Mouse (Mus musculus) MEL (cell line): ENCODE data around the gene Bbs9. TPM values are rescaled to one million over a fixed set of nuclear protein-coding genes. Genes with fewer than 3 reads are reported as not detected.

Source experiments
- DNase-seq: peaks from one replicate; pipeline ENCODE4 v3.0.0; 2011; ENCODE audit warnings: low read depth, low spot score
- H3K27ac ChIP-seq: 2 replicates; pipeline ENCODE4 v1.5.1; 2012; ENCODE audit warnings: low read depth, mild to moderate bottlenecking, control low read depth, low read length, moderate library complexity; ENCODE audit not compliant: control insufficient read depth
- H3K27me3 ChIP-seq, 2 experiments: fragments of 150-350 bp in 1 of 2; sonication (generic) in 1 of 2; 2 replicates each; pipeline ENCODE4 v1.6.1; 2012; ENCODE audit warnings: low read length in 2 of 2, mild to moderate bottlenecking in 2 of 2, improper control_type of control experiment in 1 of 2, moderate library complexity in 1 of 2; ENCODE audit not compliant: insufficient read depth in 2 of 2, control insufficient read depth in 1 of 2
- H3K36me3 ChIP-seq, 2 experiments: 2 replicates each; pipeline ENCODE4 v1.6.1; 2012 to 2014; ENCODE audit warnings: low read length in 2 of 2, improper control_type of control experiment in 1 of 2, inconsistent platforms in 1 of 2, mild to moderate bottlenecking in 1 of 2; ENCODE audit not compliant: insufficient read depth in 2 of 2, control insufficient read depth in 1 of 2
- H3K4me1 ChIP-seq, 2 experiments: fragments of 150-350 bp in 1 of 2; sonication (generic) in 1 of 2; 2 replicates each; pipeline ENCODE4 v1.6.1; 2012; ENCODE audit warnings: low read length in 2 of 2, improper control_type of control experiment in 1 of 2, mild to moderate bottlenecking in 1 of 2; ENCODE audit not compliant: insufficient read depth in 2 of 2, control insufficient read depth in 1 of 2
- H3K4me3 ChIP-seq, 2 experiments: fragments of 150-350 bp in 1 of 2; sonication (generic) in 1 of 2; 2 replicates each; pipeline ENCODE4 v1.5.1; 2012; ENCODE audit warnings: low read depth in 2 of 2, low read length in 2 of 2, mild to moderate bottlenecking in 2 of 2, moderate library complexity in 2 of 2, control low read depth in 1 of 2, improper control_type of control experiment in 1 of 2; ENCODE audit not compliant: control insufficient read depth in 1 of 2, insufficient read depth in 1 of 2
- H3K79me2 ChIP-seq: 2 replicates; pipeline ENCODE4 v1.6.1; 2012; ENCODE audit warnings: mild to moderate bottlenecking, low read length, moderate library complexity; ENCODE audit not compliant: control insufficient read depth, poor library complexity, insufficient read depth
- H3K9ac ChIP-seq: 2 replicates; pipeline ENCODE4 v1.6.1; 2012; ENCODE audit warnings: low read depth, mild to moderate bottlenecking, control low read depth, low read length, moderate library complexity; ENCODE audit not compliant: control insufficient read depth, poor library complexity, severe bottlenecking
- H3K9me3 ChIP-seq: fragments of 150-350 bp; sonication (generic); replicated peaks from 2 replicates; pipeline ENCODE4 v1.6.1; 2012; ENCODE audit warnings: mild to moderate bottlenecking, low read length, improper control_type of control experiment, moderate library complexity; ENCODE audit not compliant: insufficient read depth
- CHD1 ChIP-seq: IDR thresholded peaks from 2 replicates; pipeline ENCODE4 v1.6.1; 2012; ENCODE audit warnings: low read depth, mild to moderate bottlenecking, inconsistent platforms, low read length, improper control_type of control experiment
- CHD2 ChIP-seq: IDR thresholded peaks from 2 replicates; pipeline ENCODE4 v1.6.1; 2011; ENCODE audit warnings: low read length, improper control_type of control experiment
- E2F4 ChIP-seq: IDR thresholded peaks from 2 replicates; pipeline ENCODE4 v1.6.1; 2011; ENCODE audit warnings: low read depth, low read length, improper control_type of control experiment, borderline replicate concordance
- ELF1 ChIP-seq: IDR thresholded peaks from 2 replicates; pipeline ENCODE4 v1.6.1; 2014; ENCODE audit warnings: low read depth, mild to moderate bottlenecking, inconsistent platforms, low read length, improper control_type of control experiment, moderate library complexity
- EP300 ChIP-seq, 2 experiments: IDR thresholded peaks; 2 replicates each; pipeline ENCODE4 v1.6.1; 2011; ENCODE audit warnings: improper control_type of control experiment in 2 of 2, low read length in 2 of 2, low read depth in 1 of 2, mild to moderate bottlenecking in 1 of 2
- ETS1 ChIP-seq: IDR thresholded peaks from 2 replicates; pipeline ENCODE4 v1.6.1; 2012; ENCODE audit warnings: low read depth, mild to moderate bottlenecking, inconsistent platforms, low read length, improper control_type of control experiment, moderate library complexity
- GABPA ChIP-seq: IDR thresholded peaks from 2 replicates; pipeline ENCODE4 v1.6.1; 2012; ENCODE audit warnings: low read depth, mild to moderate bottlenecking, inconsistent platforms, low read length, improper control_type of control experiment, moderate library complexity
- GATA1 ChIP-seq: IDR thresholded peaks from 2 replicates; pipeline ENCODE4 v1.6.1; 2011; ENCODE audit warnings: low read depth, low read length, improper control_type of control experiment
- MAFK ChIP-seq: IDR thresholded peaks from 2 replicates; pipeline ENCODE4 v1.6.1; 2011; ENCODE audit warnings: low read depth, mild to moderate bottlenecking, low read length, improper control_type of control experiment, borderline replicate concordance
- MAX ChIP-seq: IDR thresholded peaks from 2 replicates; pipeline ENCODE4 v1.6.1; 2011; ENCODE audit warnings: low read length, improper control_type of control experiment
- MAZ ChIP-seq: IDR thresholded peaks from 2 replicates; pipeline ENCODE4 v1.6.1; 2012; ENCODE audit warnings: low read depth, mild to moderate bottlenecking, inconsistent platforms, low read length, improper control_type of control experiment
- MEF2A ChIP-seq: IDR thresholded peaks from 2 replicates; pipeline ENCODE4 v1.6.1; 2014; ENCODE audit warnings: low read depth, mild to moderate bottlenecking, inconsistent platforms, low read length, improper control_type of control experiment; ENCODE audit not compliant: poor library complexity, insufficient replicate concordance, severe bottlenecking; ENCODE audit errors: extremely low read depth
- MXI1 ChIP-seq: IDR thresholded peaks from 2 replicates; pipeline ENCODE4 v1.6.1; 2011; ENCODE audit warnings: mild to moderate bottlenecking, low read depth, low read length, improper control_type of control experiment
- MYB ChIP-seq: IDR thresholded peaks from 2 replicates; pipeline ENCODE4 v1.6.1; 2011; ENCODE audit warnings: mild to moderate bottlenecking, low read depth, low read length, improper control_type of control experiment
- MYC ChIP-seq: IDR thresholded peaks from 2 replicates; pipeline ENCODE4 v1.6.1; 2011; ENCODE audit warnings: low read depth, mild to moderate bottlenecking, low read length, improper control_type of control experiment, moderate library complexity
- NELFE ChIP-seq: IDR thresholded peaks from 2 replicates; pipeline ENCODE4 v1.6.1; 2011; ENCODE audit warnings: low read depth, low read length, improper control_type of control experiment
- NRF1 ChIP-seq: IDR thresholded peaks from 2 replicates; pipeline ENCODE4 v1.6.1; 2014; ENCODE audit warnings: low read depth, mild to moderate bottlenecking, inconsistent platforms, low read length, improper control_type of control experiment, moderate library complexity; ENCODE audit not compliant: poor library complexity, insufficient read depth, severe bottlenecking
- POLR2A ChIP-seq, 2 experiments: IDR thresholded peaks; 2 replicates each; pipeline ENCODE4 v1.6.1; 2011 to 2012; ENCODE audit warnings: low read length in 2 of 2, mild to moderate bottlenecking in 2 of 2, control low read depth in 1 of 2, improper control_type of control experiment in 1 of 2, low read depth in 1 of 2, moderate library complexity in 1 of 2; ENCODE audit not compliant: control insufficient read depth in 1 of 2, insufficient read depth in 1 of 2, poor library complexity in 1 of 2
- POLR2AphosphoS2 ChIP-seq: IDR thresholded peaks from 2 replicates; pipeline ENCODE4 v1.6.1; 2011; ENCODE audit warnings: low read length, improper control_type of control experiment
- POLR2AphosphoS5 ChIP-seq: IDR thresholded peaks from 2 replicates; pipeline ENCODE4 v1.6.1; 2012; ENCODE audit warnings: low read depth, borderline replicate concordance, mild to moderate bottlenecking, inconsistent platforms, low read length, moderate library complexity, mixed read lengths
- RAD21 ChIP-seq: IDR thresholded peaks from 2 replicates; pipeline ENCODE4 v1.6.1; 2011; ENCODE audit warnings: mild to moderate bottlenecking, low read depth, low read length, improper control_type of control experiment
- RCOR1 ChIP-seq: IDR thresholded peaks from 2 replicates; pipeline ENCODE4 v1.6.1; 2012; ENCODE audit warnings: low read depth, mild to moderate bottlenecking, inconsistent platforms, low read length, improper control_type of control experiment
- SIN3A ChIP-seq: IDR thresholded peaks from 2 replicates; pipeline ENCODE4 v1.6.1; 2012; ENCODE audit warnings: low read length, improper control_type of control experiment, inconsistent platforms
- TAL1 ChIP-seq: IDR thresholded peaks from 2 replicates; pipeline ENCODE4 v1.6.1; 2012; ENCODE audit warnings: mild to moderate bottlenecking, inconsistent platforms, low read length, moderate library complexity, mixed read lengths
- UBTF ChIP-seq: IDR thresholded peaks from 2 replicates; pipeline ENCODE4 v1.6.1; 2012; ENCODE audit warnings: low read depth, mild to moderate bottlenecking, inconsistent platforms, low read length, improper control_type of control experiment, moderate library complexity, borderline replicate concordance; ENCODE audit not compliant: insufficient read depth
- USF1 ChIP-seq: IDR thresholded peaks from 2 replicates; pipeline ENCODE4 v1.6.1; 2014; ENCODE audit warnings: low read depth, mild to moderate bottlenecking, inconsistent platforms, low read length, improper control_type of control experiment, moderate library complexity
- ZNF384 ChIP-seq: IDR thresholded peaks from 2 replicates; pipeline ENCODE4 v1.6.1; 2012; ENCODE audit warnings: low read depth, mild to moderate bottlenecking, inconsistent platforms, low read length, improper control_type of control experiment
- polyA plus RNA-seq, 2 experiments: library from polyadenylated mRNA; stranded (reverse) in 1 of 2; unstranded in 1 of 2; fragments of >175 nt in 1 of 2; fragments of >200 nt in 1 of 2; gene quantifications; 2 replicates each; pipeline versions ENCODE4 v1.2.1 to v1.2.4; 2012; ENCODE audit warnings: low replicate concordance in 2 of 2, low read depth in 1 of 2; ENCODE audit not compliant: insufficient read length in 2 of 2, insufficient read depth in 1 of 2, missing spikeins in 1 of 2
- total RNA-seq: library from RNA; depleted of rRNA; stranded (reverse); fragments of 300-350 nt; gene quantifications from 2 replicates; pipeline ENCODE4 v1.2.3, GENCODE M21; 2012

Gene Bbs9
- total and polyA plus RNA-seq, 3 experiments, result 18.5 to 19.5 TPM; not detected in 1

DNA sequence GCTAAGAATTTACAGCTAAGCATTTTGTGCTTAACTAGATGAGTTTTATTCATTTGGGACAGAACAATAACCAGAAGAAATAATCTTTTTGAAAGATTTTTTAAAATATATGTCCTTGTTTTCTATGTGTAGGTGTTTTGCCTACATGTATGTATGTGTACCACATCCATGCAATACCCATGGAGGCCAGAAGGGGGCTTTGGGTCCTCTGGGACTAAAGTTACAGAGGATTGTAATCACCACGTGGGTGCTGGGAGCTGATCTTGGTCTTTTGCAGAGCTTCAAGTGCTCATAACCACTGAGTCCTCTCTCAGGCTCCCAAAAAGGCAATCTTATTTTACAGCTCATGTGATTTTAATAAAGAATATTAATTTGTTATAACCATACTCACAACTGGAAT, 371.3 kb downstream of the Bbs9 start (continued):
- no peak for TF ChIP-seq CHD1
- no peak for TF ChIP-seq ZNF384
- TF ChIP-seq MAFK, result no peak
- no peak for TF ChIP-seq SIN3A
- TF ChIP-seq NELFE, result no peak
- peak; percentile 26 for TF ChIP-seq RAD21
- TF ChIP-seq ELF1, result no peak
- no peak for TF ChIP-seq NRF1
- no peak for TF ChIP-seq MEF2A
- no peak for TF ChIP-seq CHD2
- no peak for TF ChIP-seq ETS1
- TF ChIP-seq MYB, result no peak
- TF ChIP-seq EP300 (IDR thresholded peaks at IDR 0.05; ENCODE audit: low read depth in 1 of 2, low read length in 2 of 2), result no peak
- TF ChIP-seq GATA1, result no peak
- no peak for TF ChIP-seq POLR2A (IDR thresholded peaks at IDR 0.05; ENCODE audit: control insufficient read depth in 1 of 2, insufficient read depth in 1 of 2, low read depth in 1 of 2, low read length in 2 of 2, poor library complexity in 1 of 2)
- no peak for TF ChIP-seq TAL1

DNA sequence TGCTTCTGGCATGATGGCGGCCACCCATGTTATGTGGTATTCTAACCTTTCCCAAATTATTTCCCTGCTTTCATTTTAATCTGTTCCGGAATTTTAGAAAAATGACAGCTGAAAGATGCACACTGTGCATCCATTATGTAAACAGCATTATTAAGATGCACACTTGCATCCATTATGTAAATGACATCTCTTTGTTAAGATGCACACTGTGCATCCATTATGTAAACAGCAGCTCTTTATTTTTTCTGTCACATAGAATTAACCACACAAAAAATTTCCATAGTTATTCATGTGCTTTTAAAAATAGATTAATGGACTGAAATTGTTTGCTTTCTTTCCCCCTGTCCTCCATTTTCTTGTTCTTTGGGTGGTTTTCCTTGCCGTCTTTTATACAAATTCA, 373.3 kb downstream of the Bbs9 start:
- no peaks in the 10 kb centered on the region for H3K79me2 ChIP-seq

More for the DNA sequence above, 373.3 kb downstream of the Bbs9 start:
- Histone ChIP-seq H3K27ac (no peak overlapping the region), H3K9me3 (no peaks in the 10 kb centered on the region), H3K36me3 (no peaks in the 10 kb centered on the region), H3K9ac (no peak overlapping the region), H3K4me3 (no peak overlapping the region), H3K27me3 (no peaks in the 10 kb centered on the region), H3K4me1 (no peaks in the 10 kb centered on the region)
- no peak for TF ChIP-seq MAX
- TF ChIP-seq SIN3A, result no peak
- no peak for TF ChIP-seq TAL1
- no peak for TF ChIP-seq CHD2
- no peak for TF ChIP-seq E2F4
- no peak for TF ChIP-seq GABPA
- TF ChIP-seq ETS1, result no peak
- no peak for TF ChIP-seq POLR2AphosphoS2
- TF ChIP-seq UBTF, result no peak
- no peak for TF ChIP-seq ELF1
- no peak for TF ChIP-seq EP300 (IDR thresholded peaks at IDR 0.05; ENCODE audit: low read depth in 1 of 2, low read length in 2 of 2)
- TF ChIP-seq USF1, result no peak
- TF ChIP-seq NRF1, result no peak
- no peak for TF ChIP-seq MXI1
- no peak for TF ChIP-seq MYC
- no peak for TF ChIP-seq RCOR1
- no peak for TF ChIP-seq RAD21
- no peak for TF ChIP-seq MAZ
- no peak for TF ChIP-seq CHD1
- TF ChIP-seq POLR2AphosphoS5, result no peak
- no peak for DNase-seq
